Mouse (Mus musculus): ENCODE measurements at regions not wholly inside any gene's neighbourhood (a gene's known extent, or its start where the extent isn't known, plus 50 kb on each side); places are given as distances from the start of the nearest gene placed in this dataset.

- Histone ChIP-seq H3K9me3 (no peaks in the 10 kb centered on the region), H3K4me2 (no peak overlapping the region), H3K36me3 (no peaks in the 10 kb centered on the region), H3K27ac (no peak overlapping the region), H3K27me3 (peaks cover 8% of the 10 kb centered on the region; the same call in 1 of the 2 replicates), H3K9ac (no peak overlapping the region), H3K4me3 (no peak overlapping the region), H3K4me1 (replicated peaks) (peaks cover 9% of the 10 kb centered on the region; the same call in 1 of the 2 replicates)
- ATAC-seq (ENCODE audit: low FRiP score): no peak
- whole genome bisulfite sequencing: 57% methylated on average over 4 of the region's 4 CpGs
Measured at GRCm38 (mm10) chr14:25167604-25168003, 291.4 kb upstream of the Zmiz1 start.

- Histone ChIP-seq H3K4me3 (no peak overlapping the region), H3K4me2 (no peak overlapping the region), H3K9me3 (no peaks in the 10 kb centered on the region), H3K9ac (no peak overlapping the region), H3K4me1 (replicated peaks) (peaks cover 9% of the 10 kb centered on the region; the same call in 1 of the 2 replicates), H3K36me3 (no peaks in the 10 kb centered on the region), H3K27me3 (peaks cover 8% of the 10 kb centered on the region; the same call in 1 of the 2 replicates), H3K27ac (no peak overlapping the region)
- no peak for ATAC-seq (ENCODE audit: low FRiP score)
- WGBS: 56% methylated on average over 5 of the region's 5 CpGs
Measured at GRCm38 (mm10) chr14:25168310-25168709, 290.7 kb upstream of the Zmiz1 start.

- 0 out of 2 replicates have a peak, but pooled peaks cover 2% of the 10 kb centered on the region for H3K4me1 ChIP-seq (replicated peaks)
- WGBS: 81% methylated on average over 6 of the region's 6 CpGs
Measured at GRCm38 (mm10) chr14:25173281-25173680, 285.7 kb upstream of the Zmiz1 start.

GRCm38 (mm10) chr14:25173873-25174272, 285.1 kb upstream of the Zmiz1 start:
- Histone ChIP-seq H3K4me1 (replicated peaks) (no peaks in the 10 kb centered on the region), H3K9ac (no peak overlapping the region), H3K9me3 (no peaks in the 10 kb centered on the region), H3K4me2 (no peak overlapping the region), H3K27ac (no peak overlapping the region), H3K27me3 (peaks cover 6% of the 10 kb centered on the region; the same call in 1 of the 2 replicates), H3K36me3 (no peaks in the 10 kb centered on the region), H3K4me3 (no peak overlapping the region)
- ATAC-seq (ENCODE audit: low FRiP score): no peak
- WGBS: 83% methylated on average over 6 of the region's 6 CpGs

More at GRCm38 (mm10) chr14:25173281-25173680, 285.7 kb upstream of the Zmiz1 start:
- no peak overlapping the region for H3K9ac ChIP-seq
- peaks cover 8% of the 10 kb centered on the region; the same call in 1 of the 2 replicates for H3K27me3 ChIP-seq
- no peak overlapping the region for H3K4me3 ChIP-seq
- H3K36me3 ChIP-seq: no peaks in the 10 kb centered on the region
- H3K9me3 ChIP-seq: no peaks in the 10 kb centered on the region
- ATAC-seq (ENCODE audit: low FRiP score): no peak
- no peak overlapping the region for H3K4me2 ChIP-seq
- H3K27ac ChIP-seq: no peak overlapping the region

GRCm38 (mm10) chr14:25174402-25174801, 284.6 kb upstream of the Zmiz1 start:
- no peak overlapping the region for H3K9ac ChIP-seq
- no peak for ATAC-seq (ENCODE audit: low FRiP score)
- no peaks in the 10 kb centered on the region for H3K36me3 ChIP-seq
- WGBS: 60% methylated on average over 2 of the region's 2 CpGs
- no peak overlapping the region for H3K4me3 ChIP-seq
- H3K27ac ChIP-seq: no peak overlapping the region
- H3K4me1 ChIP-seq (replicated peaks): peaks cover under 1% of the 10 kb centered on the region; the same call in 1 of the 2 replicates
- no peaks in the 10 kb centered on the region for H3K9me3 ChIP-seq
- H3K4me2 ChIP-seq: no peak overlapping the region
- 0 out of 2 replicates have a peak, but pooled peaks cover under 1% of the 10 kb centered on the region for H3K27me3 ChIP-seq

GRCm38 (mm10) chr14:25176206-25176605, 282.8 kb upstream of the Zmiz1 start:
- no peaks in the 10 kb centered on the region for H3K27me3 ChIP-seq
- no peak overlapping the region for H3K4me2 ChIP-seq
- H3K9ac ChIP-seq: no peak overlapping the region
- H3K4me3 ChIP-seq: no peak overlapping the region
- no peaks in the 10 kb centered on the region for H3K9me3 ChIP-seq
- peaks cover 9% of the 10 kb centered on the region; the same call in 1 of the 2 replicates for H3K4me1 ChIP-seq (replicated peaks)
- H3K36me3 ChIP-seq: no peaks in the 10 kb centered on the region
- no peak for ATAC-seq (ENCODE audit: low FRiP score)
- H3K27ac ChIP-seq: no peak overlapping the region
- WGBS: 82% methylated on average over 6 of the region's 6 CpGs

- Histone ChIP-seq H3K4me3 (no peak overlapping the region), H3K9me3 (no peaks in the 10 kb centered on the region), H3K27ac (0 out of 2 replicates have a peak overlapping the region, but pooled peaks have one; percentile 19), H3K27me3 (no peaks in the 10 kb centered on the region), H3K4me2 (no peak overlapping the region), H3K36me3 (no peaks in the 10 kb centered on the region), H3K9ac (no peak overlapping the region), H3K4me1 (replicated peaks) (peaks cover 18% of the 10 kb centered on the region)
- WGBS: 50% methylated on average over 9 of the region's 9 CpGs
- ATAC-seq (ENCODE audit: low FRiP score): no peak
Measured at GRCm38 (mm10) chr14:25180126-25180525, 278.9 kb upstream of the Zmiz1 start.

GRCm38 (mm10) chr14:25181406-25181805, 277.6 kb upstream of the Zmiz1 start:
- WGBS: 62% methylated on average over 2 of the region's 2 CpGs
- Histone ChIP-seq H3K36me3 (no peaks in the 10 kb centered on the region), H3K4me3 (no peak overlapping the region), H3K4me2 (no peak overlapping the region), H3K9me3 (no peaks in the 10 kb centered on the region), H3K4me1 (replicated peaks) (peaks cover 31% of the 10 kb centered on the region), H3K9ac (no peak overlapping the region), H3K27ac (no peak overlapping the region), H3K27me3 (no peaks in the 10 kb centered on the region)
- ATAC-seq (ENCODE audit: low FRiP score): no peak

- Histone ChIP-seq H3K4me2 (no peak overlapping the region), H3K9me3 (no peaks in the 10 kb centered on the region), H3K9ac (no peak overlapping the region), H3K36me3 (no peaks in the 10 kb centered on the region), H3K27ac (no peak overlapping the region), H3K27me3 (no peaks in the 10 kb centered on the region), H3K4me1 (replicated peaks) (peaks cover 33% of the 10 kb centered on the region), H3K4me3 (no peak overlapping the region)
- WGBS: 44% methylated on average over 5 of the region's 5 CpGs
- no peak for ATAC-seq (ENCODE audit: low FRiP score)
Measured at GRCm38 (mm10) chr14:25184042-25184441, 274.9 kb upstream of the Zmiz1 start.

- no peak overlapping the region for H3K27ac ChIP-seq
- no peak overlapping the region for H3K9ac ChIP-seq
- 92% methylated on average over 1 of the region's 1 CpGs for WGBS
Measured at GRCm38 (mm10) chr14:25184875-25185274, 274.1 kb upstream of the Zmiz1 start.

GRCm38 (mm10) chr14:25185556-25185958, 273.4 kb upstream of the Zmiz1 start:
- no peak overlapping the region for H3K9ac ChIP-seq
- H3K36me3 ChIP-seq: no peaks in the 10 kb centered on the region
- H3K4me3 ChIP-seq: no peak overlapping the region
- 22% methylated on average over 10 of the region's 10 CpGs for WGBS
- H3K4me2 ChIP-seq: no peak overlapping the region
- H3K27me3 ChIP-seq: peaks cover 4% of the 10 kb centered on the region; the same call in 1 of the 2 replicates
- ATAC-seq (ENCODE audit: low FRiP score): peak; percentile 40; the same call in 1 of the 2 replicates
- peaks cover 25% of the 10 kb centered on the region for H3K4me1 ChIP-seq (replicated peaks)
- H3K9me3 ChIP-seq: no peaks in the 10 kb centered on the region
- H3K27ac ChIP-seq: peak overlapping the region; percentile 81

More at GRCm38 (mm10) chr14:25184875-25185274, 274.1 kb upstream of the Zmiz1 start:
- H3K4me2 ChIP-seq: no peak overlapping the region
- no peak for ATAC-seq (ENCODE audit: low FRiP score)
- H3K36me3 ChIP-seq: no peaks in the 10 kb centered on the region
- H3K27me3 ChIP-seq: no peaks in the 10 kb centered on the region
- H3K4me1 ChIP-seq (replicated peaks): peaks cover 27% of the 10 kb centered on the region
- no peaks in the 10 kb centered on the region for H3K9me3 ChIP-seq
- no peak overlapping the region for H3K4me3 ChIP-seq

GRCm38 (mm10) chr14:25185959-25186771, 272.8 kb upstream of the Zmiz1 start:
- Histone ChIP-seq H3K9ac (no peak overlapping the region), H3K4me2 (no peak overlapping the region), H3K27me3 (peaks cover 5% of the 10 kb centered on the region; the same call in 1 of the 2 replicates), H3K4me1 (replicated peaks) (peaks cover 24% of the 10 kb centered on the region), H3K4me3 (no peak overlapping the region), H3K9me3 (no peaks in the 10 kb centered on the region), H3K36me3 (no peaks in the 10 kb centered on the region), H3K27ac (peak overlapping the region; percentile 81)
- WGBS: 38% methylated on average over 14 of the region's 14 CpGs
- ATAC-seq (ENCODE audit: low FRiP score): peak; percentile 72

All from hindbrain, embryonic 13.5 days (tissue).